Mouse (Mus musculus): ENCODE measurements around the gene Hist1h1d. TPM values are rescaled to one million over a fixed set of nuclear protein-coding genes. Genes with fewer than 3 reads are reported as not detected.

Hist1h1d gene
- polyA plus RNA-seq, 1 experiment from 2014 or later: 0.87 TPM

GRCm38 (mm10) chr13:23524654-23525053, 28.4 kb upstream of the Hist1h1d start:
- WGBS: 6% methylated on average over 5 of the region's 5 CpGs
- Histone ChIP-seq H3K9ac (ENCODE audit: low read length) (no peak overlapping the region), H3K4me2 (ENCODE audit: low read depth, low read length, severe bottlenecking) (no peak overlapping the region), H3K27me3 (ENCODE audit: control insufficient read depth, insufficient read depth, low read length) (no peaks in the 10 kb centered on the region), H3K9me3 (ENCODE audit: control insufficient read depth, low read length) (no peaks in the 10 kb centered on the region), H3K4me1 (replicated peaks; ENCODE audit: control insufficient read depth, insufficient read depth, low read length) (0 out of 2 replicates have a peak, but pooled peaks cover 2% of the 10 kb centered on the region), H3K4me3 (ENCODE audit: low read depth, low read length) (no peak overlapping the region), H3K36me3 (ENCODE audit: control insufficient read depth, insufficient read depth, low read length) (no peaks in the 10 kb centered on the region), H3K27ac (ENCODE audit: low read depth, low read length) (no peak overlapping the region)
- ATAC-seq (replicated peaks; ENCODE audit: low FRiP score): peak; percentile 48; the same call in 1 of the 2 replicates
- DNase-seq (ENCODE audit: low spot score): peak; percentile 94

DNA sequence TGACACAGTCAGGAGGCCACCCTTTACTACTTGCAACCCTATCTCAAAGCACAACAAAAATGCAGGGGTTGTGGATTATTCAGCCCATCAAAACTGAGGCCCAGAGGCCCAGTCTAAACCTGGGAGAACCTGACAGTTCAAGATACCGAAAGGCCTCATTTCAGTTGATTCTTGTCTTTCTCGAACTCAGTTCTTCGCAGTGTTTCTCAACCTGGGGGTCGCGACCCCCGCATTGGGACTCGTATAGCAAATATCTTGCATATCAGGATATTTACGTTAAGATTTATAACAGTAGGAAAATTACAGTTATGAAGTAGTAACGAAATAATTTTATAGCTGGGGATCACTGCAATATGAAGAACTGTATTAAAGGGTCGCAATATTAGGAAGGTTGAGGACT, 27.2 kb upstream of the Hist1h1d start:
- H3K4me1 ChIP-seq (replicated peaks; ENCODE audit: control insufficient read depth, insufficient read depth, low read length): 0 out of 2 replicates have a peak, but pooled peaks cover 2% of the 10 kb centered on the region
- H3K27ac ChIP-seq (ENCODE audit: low read depth, low read length): no peak overlapping the region
- H3K4me3 ChIP-seq (ENCODE audit: low read depth, low read length): peak overlapping the region; percentile 31
- peak; percentile 72 for DNase-seq (ENCODE audit: low spot score)
- H3K36me3 ChIP-seq (ENCODE audit: control insufficient read depth, insufficient read depth, low read length): no peaks in the 10 kb centered on the region
- ATAC-seq (replicated peaks; ENCODE audit: low FRiP score): no peak
- WGBS: 2% methylated on average over 10 of the region's 10 CpGs
- H3K9ac ChIP-seq (ENCODE audit: low read length): peak overlapping the region; percentile 37
- H3K9me3 ChIP-seq (ENCODE audit: control insufficient read depth, low read length): no peaks in the 10 kb centered on the region
- peak overlapping the region; percentile 45 for H3K4me2 ChIP-seq (ENCODE audit: low read depth, low read length, severe bottlenecking)
- no peaks in the 10 kb centered on the region for H3K27me3 ChIP-seq (ENCODE audit: control insufficient read depth, insufficient read depth, low read length)

GRCm38 (mm10) chr13:23526312-23526711, 26.8 kb upstream of the Hist1h1d start:
- peak; percentile 94 for DNase-seq (ENCODE audit: low spot score)
- H3K4me3 ChIP-seq (ENCODE audit: low read depth, low read length): peak overlapping the region; percentile 31
- peak; percentile 47 for ATAC-seq (replicated peaks; ENCODE audit: low FRiP score)
- H3K9ac ChIP-seq (ENCODE audit: low read length): peak overlapping the region; percentile 31; the same call in 1 of the 2 replicates
- peak overlapping the region; percentile 45 for H3K4me2 ChIP-seq (ENCODE audit: low read depth, low read length, severe bottlenecking)
- WGBS: under 1% methylated on average over 17 of the region's 17 CpGs
- no peaks in the 10 kb centered on the region for H3K9me3 ChIP-seq (ENCODE audit: control insufficient read depth, low read length)
- no peaks in the 10 kb centered on the region for H3K27me3 ChIP-seq (ENCODE audit: control insufficient read depth, insufficient read depth, low read length)
- 0 out of 2 replicates have a peak, but pooled peaks cover 2% of the 10 kb centered on the region for H3K4me1 ChIP-seq (replicated peaks; ENCODE audit: control insufficient read depth, insufficient read depth, low read length)
- 0 out of 2 replicates have a peak overlapping the region, but pooled peaks have one; percentile 25 for H3K27ac ChIP-seq (ENCODE audit: low read depth, low read length)
- no peaks in the 10 kb centered on the region for H3K36me3 ChIP-seq (ENCODE audit: control insufficient read depth, insufficient read depth, low read length)

GRCm38 (mm10) chr13:23529005-23529404, 24.1 kb upstream of the Hist1h1d start:
- DNase-seq (ENCODE audit: low spot score) (no peak), ATAC-seq (replicated peaks; ENCODE audit: low FRiP score) (no peak)
- Histone ChIP-seq H3K4me2 (ENCODE audit: low read depth, low read length, severe bottlenecking) (0 out of 2 replicates have a peak overlapping the region, but pooled peaks have one; percentile 18), H3K4me1 (replicated peaks; ENCODE audit: control insufficient read depth, insufficient read depth, low read length) (peaks cover 5% of the 10 kb centered on the region; the same call in 1 of the 2 replicates), H3K27ac (ENCODE audit: low read depth, low read length) (no peak overlapping the region), H3K36me3 (ENCODE audit: control insufficient read depth, insufficient read depth, low read length) (no peaks in the 10 kb centered on the region), H3K4me3 (ENCODE audit: low read depth, low read length) (no peak overlapping the region), H3K9me3 (ENCODE audit: control insufficient read depth, low read length) (no peaks in the 10 kb centered on the region), H3K27me3 (ENCODE audit: control insufficient read depth, insufficient read depth, low read length) (no peaks in the 10 kb centered on the region), H3K9ac (ENCODE audit: low read length) (peak overlapping the region; percentile 8; the same call in 1 of the 2 replicates)
- 88% methylated on average over 5 of the region's 5 CpGs for WGBS

DNA sequence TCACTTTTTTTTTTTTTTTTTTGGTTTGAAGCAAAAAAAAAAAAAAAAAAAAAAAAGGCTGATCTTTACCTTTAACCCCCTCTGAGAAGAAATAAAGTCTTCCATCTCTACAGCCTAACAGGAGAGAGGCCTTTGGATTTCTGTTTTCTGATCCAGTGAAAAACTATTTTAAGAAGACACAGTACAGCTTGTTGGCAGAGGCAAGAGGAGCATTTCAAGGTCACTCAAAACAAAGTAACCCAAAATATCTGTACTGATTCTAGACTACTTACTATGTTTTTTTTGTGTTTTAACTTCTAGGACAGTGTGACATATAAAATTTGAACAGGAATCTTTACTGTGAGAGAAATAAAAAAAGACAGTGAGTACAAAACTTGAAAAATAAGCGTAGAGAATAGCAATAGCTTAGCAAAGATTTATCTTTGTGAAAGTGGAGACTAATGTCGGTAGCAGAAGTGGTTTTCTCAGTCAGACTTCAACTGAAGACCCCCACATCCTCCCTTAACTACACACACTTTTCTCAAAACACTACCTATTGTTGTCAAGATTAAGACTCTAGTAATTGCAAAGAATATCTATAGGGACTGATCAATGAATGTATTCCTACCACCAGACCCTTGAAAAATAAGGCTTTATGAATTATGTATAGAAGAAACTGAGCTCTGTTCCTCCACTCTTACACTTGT, 23.4 kb upstream of the Hist1h1d start:
- peak overlapping the region; percentile 52 for H3K4me2 ChIP-seq (ENCODE audit: low read depth, low read length, severe bottlenecking)
- no peak for DNase-seq (ENCODE audit: low spot score)
- H3K4me3 ChIP-seq (ENCODE audit: low read depth, low read length): peak overlapping the region; percentile 57
- peak overlapping the region; percentile 99 for H3K27ac ChIP-seq (ENCODE audit: low read depth, low read length)
- H3K9me3 ChIP-seq (ENCODE audit: control insufficient read depth, low read length): no peaks in the 10 kb centered on the region
- WGBS: 36% methylated on average over 2 of the region's 2 CpGs
- peaks cover 5% of the 10 kb centered on the region; the same call in 1 of the 2 replicates for H3K4me1 ChIP-seq (replicated peaks; ENCODE audit: control insufficient read depth, insufficient read depth, low read length)
- H3K36me3 ChIP-seq (ENCODE audit: control insufficient read depth, insufficient read depth, low read length): no peaks in the 10 kb centered on the region
- no peaks in the 10 kb centered on the region for H3K27me3 ChIP-seq (ENCODE audit: control insufficient read depth, insufficient read depth, low read length)
- ATAC-seq (replicated peaks; ENCODE audit: low FRiP score): no peak
- H3K9ac ChIP-seq (ENCODE audit: low read length): peak overlapping the region; percentile 96

DNA sequence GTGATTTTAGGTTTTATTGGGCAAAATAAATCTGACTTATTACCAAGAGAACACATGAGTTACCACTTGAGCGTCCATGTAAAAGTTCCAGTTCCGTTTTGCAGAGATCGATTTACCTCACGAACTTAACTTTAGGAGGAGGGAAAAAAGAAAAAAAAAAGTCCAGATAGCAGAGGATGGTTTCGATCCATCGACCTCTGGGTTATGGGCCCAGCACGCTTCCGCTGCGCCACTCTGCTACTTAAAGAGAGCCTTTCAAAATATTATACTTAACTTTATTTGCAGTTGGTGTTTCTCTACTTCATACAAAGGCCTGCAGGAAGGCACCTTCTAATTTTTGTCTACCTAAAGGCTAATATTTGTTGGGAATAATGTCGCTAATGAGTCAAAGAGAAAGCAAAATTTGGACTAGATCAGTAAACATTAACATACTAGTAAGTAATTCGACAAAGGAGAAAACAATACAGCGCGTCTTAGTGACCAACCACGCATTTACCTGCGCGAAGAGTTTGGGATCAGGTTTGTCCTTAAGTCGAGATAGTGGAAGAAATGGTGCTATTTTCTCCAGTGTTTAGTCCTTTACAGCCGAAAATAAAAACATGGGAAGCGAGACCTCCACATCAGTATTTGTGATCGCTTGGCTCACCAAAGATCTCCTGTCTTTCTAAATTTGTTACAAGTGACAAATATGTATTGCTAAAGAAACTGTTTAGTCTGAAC, 22.7 kb upstream of the Hist1h1d start:
- Histone ChIP-seq H3K4me1 (replicated peaks; ENCODE audit: control insufficient read depth, insufficient read depth, low read length) (peaks cover 3% of the 10 kb centered on the region; the same call in 1 of the 2 replicates), H3K4me2 (ENCODE audit: low read depth, low read length, severe bottlenecking) (peak overlapping the region; percentile 52), H3K9ac (ENCODE audit: low read length) (peak overlapping the region; percentile 96), H3K36me3 (ENCODE audit: control insufficient read depth, insufficient read depth, low read length) (no peaks in the 10 kb centered on the region), H3K27me3 (ENCODE audit: control insufficient read depth, insufficient read depth, low read length) (no peaks in the 10 kb centered on the region), H3K27ac (ENCODE audit: low read depth, low read length) (peak overlapping the region; percentile 99), H3K4me3 (ENCODE audit: low read depth, low read length) (peak overlapping the region; percentile 57), H3K9me3 (ENCODE audit: control insufficient read depth, low read length) (no peaks in the 10 kb centered on the region)
- ATAC-seq (replicated peaks; ENCODE audit: low FRiP score) (no peak), DNase-seq (ENCODE audit: low spot score) (peak; percentile 74)
- WGBS: under 1% methylated on average over 20 of the region's 20 CpGs

GRCm38 (mm10) chr13:23530901-23531875, 21.9 kb upstream of the Hist1h1d start, which contains the start of gene Hist1h4h:
Gene Hist1h4h (plus strand): TSS chr13:23531050.
- peak within 1 kb of the TSS; percentile 52 for H3K4me2 ChIP-seq (ENCODE audit: low read depth, low read length, severe bottlenecking)
- H3K27me3 ChIP-seq (ENCODE audit: control insufficient read depth, insufficient read depth, low read length): no peaks in the 10 kb centered on the region
- peaks cover 3% of the 10 kb centered on the region; the same call in 1 of the 2 replicates for H3K4me1 ChIP-seq (replicated peaks; ENCODE audit: control insufficient read depth, insufficient read depth, low read length)
- H3K27ac ChIP-seq (ENCODE audit: low read depth, low read length): peak within 1 kb of the TSS; percentile 99
- WGBS: under 1% methylated on average over 56 of the region's 70 CpGs
- peak within 1 kb of the TSS; percentile 96 for H3K9ac ChIP-seq (ENCODE audit: low read length)
- no peaks in the 10 kb centered on the region for H3K9me3 ChIP-seq (ENCODE audit: control insufficient read depth, low read length)
- H3K4me3 ChIP-seq (ENCODE audit: low read depth, low read length): peak within 1 kb of the TSS; percentile 57
- H3K36me3 ChIP-seq (ENCODE audit: control insufficient read depth, insufficient read depth, low read length): no peaks in the 10 kb centered on the region
- peak; percentile 79 for ATAC-seq (replicated peaks; ENCODE audit: low FRiP score)
- DNase-seq (ENCODE audit: low spot score): peak; percentile 98
